Mouse (Mus musculus) kidney, postnatal 4 days (tissue): ENCODE results near the gene Ppef1.
"Not testable (repeated sequence)": the region's sequence is repeated elsewhere in the genome, so short reads cannot be mapped to it uniquely, and the experiment has no call there.

Experiments used
- DNase-seq, 2 experiments: peaks; one replicate each; pipeline ENCODE4 v3.0.0; 2021; ENCODE audit warnings: mixed read lengths in 2 of 2

The Ppef1 gene

DNA sequence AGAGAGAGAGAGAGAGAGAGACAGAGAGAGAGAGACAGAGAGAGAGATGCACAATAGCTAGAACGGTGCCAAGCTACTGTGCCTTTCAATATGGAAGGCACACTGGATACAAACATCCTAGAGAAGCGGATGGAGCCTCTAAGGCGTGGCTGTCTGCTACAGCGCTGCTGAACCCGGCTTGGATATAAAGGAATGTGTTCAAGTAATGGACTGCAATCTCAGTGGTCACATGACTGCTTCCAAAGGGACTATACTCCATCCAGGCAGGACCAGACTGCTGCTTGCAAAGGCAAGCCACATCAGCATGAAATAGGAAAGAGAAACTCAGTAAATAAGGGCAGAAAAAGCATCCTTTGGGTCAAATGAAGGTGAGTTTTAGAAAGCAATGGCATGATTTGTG lies at the start of gene Ppef1:
Gene Ppef1 (minus strand): TSS at position 116 of the 400 bp plus-strand sequence.
- DNase-seq = no peak

DNA sequence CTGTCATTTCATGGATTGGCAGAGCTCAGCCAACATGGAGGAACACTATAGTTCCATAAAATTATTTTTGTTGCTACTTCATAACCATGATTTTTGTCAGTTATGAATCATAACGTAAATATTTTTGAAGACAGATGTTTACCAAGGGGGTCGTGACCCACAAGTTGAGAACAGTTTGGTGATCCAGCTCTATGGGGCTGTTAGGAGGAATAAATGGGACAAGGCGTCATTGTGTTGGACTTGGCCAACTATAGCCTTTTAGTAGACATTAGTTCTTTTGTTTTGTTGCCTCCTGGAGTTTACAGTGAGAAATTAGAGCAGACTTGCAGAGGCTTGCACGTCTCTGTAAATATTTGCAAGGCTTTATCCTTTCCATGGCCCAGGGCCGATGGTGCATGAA lies 46.7 kb upstream of the Ppef1 start:
- no peak for DNase-seq

DNA sequence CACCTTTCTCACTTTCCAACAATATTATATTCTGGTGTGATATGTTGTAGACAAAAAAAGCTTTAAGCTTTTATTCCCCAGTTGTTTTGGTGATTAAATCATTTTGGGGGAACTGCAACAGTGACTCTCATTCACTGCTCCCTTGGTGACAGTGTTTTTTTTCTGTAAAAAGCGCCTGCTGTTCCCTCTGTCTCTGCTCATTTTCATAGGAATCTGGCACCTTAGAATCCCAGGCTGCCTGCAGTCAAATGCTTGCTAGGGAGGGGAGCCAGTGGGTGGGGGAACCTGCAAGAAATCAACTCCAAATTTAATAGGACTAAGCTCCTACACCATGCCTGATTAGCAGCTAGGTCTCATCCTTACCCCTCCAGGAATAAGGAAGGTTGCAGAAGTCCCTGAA lies 37.5 kb upstream of the Ppef1 start:
- no peak for DNase-seq

- DNase-seq = not testable (repeated sequence)
Measured at GRCm38 (mm10) chrX:160769622-160770021, 34.1 kb upstream of the Ppef1 start.

- DNase-seq = no peak
Measured at GRCm38 (mm10) chrX:160767713-160768112, 32.1 kb upstream of the Ppef1 start, which contains the start of gene Rs1. Rs1 (plus strand) TSS chrX:160768013.

DNA sequence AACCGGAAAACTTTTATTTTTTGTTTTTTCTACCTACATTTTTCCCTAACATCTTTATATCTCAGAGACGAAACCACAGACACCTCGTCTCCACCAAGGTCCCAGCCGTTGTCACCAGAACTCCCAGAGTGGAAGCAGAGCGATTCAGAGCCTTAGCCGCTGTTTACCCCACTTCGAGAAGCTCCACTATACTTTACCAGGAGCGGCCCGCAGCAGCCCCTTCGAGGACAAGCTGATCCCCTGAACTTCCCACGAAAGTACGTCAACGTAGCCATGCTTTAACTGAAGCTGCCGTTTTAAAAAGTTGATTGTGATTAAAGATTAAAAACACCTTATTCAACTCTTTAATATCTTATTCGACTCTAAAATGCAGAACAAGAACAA lies 30.7 kb upstream of the Ppef1 start:
- no peak for DNase-seq

- peak; percentile 93 for DNase-seq
Measured at GRCm38 (mm10) chrX:160765389-160766232, 30.0 kb upstream of the Ppef1 start.

DNA sequence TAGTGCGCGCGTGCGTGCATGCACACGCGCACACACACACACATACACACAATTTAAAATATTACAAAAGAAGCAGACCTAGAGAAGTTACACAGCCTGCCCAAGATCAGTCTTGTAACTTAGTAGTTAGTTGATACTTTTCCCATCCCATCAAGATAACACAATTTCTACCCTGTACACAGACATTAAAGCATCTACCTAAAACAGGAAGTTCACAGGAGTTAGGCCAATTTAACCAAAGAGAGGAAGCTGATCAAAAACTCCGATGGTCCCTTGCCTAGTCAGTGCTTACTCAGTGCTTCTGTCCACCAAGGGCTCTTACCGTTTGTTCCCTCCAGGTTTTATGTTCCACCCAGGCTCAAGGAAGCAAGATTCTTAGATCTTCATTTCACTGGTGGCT lies 15.2 kb upstream of the Ppef1 start:
- DNase-seq = no peak

DNA sequence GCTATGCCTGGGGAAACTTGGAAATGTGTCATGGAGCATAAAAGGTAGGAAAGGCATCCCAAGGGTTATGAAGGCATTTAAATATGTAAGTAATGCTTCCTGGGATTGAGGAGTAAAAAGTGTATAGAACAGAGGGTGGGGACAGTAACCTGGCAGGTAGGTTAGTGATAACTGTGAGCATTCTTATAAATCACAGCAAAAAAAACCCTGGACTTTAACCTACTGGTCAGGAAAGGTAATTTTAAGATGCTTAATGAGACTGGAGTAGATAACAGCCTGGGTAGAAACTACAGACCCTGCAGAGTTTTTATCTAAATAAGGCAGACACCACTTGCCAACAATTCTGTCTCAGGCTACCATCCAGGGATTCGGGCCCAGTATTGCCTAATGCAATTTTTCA lies 13.1 kb upstream of the Ppef1 start:
- DNase-seq = no peak

DNA sequence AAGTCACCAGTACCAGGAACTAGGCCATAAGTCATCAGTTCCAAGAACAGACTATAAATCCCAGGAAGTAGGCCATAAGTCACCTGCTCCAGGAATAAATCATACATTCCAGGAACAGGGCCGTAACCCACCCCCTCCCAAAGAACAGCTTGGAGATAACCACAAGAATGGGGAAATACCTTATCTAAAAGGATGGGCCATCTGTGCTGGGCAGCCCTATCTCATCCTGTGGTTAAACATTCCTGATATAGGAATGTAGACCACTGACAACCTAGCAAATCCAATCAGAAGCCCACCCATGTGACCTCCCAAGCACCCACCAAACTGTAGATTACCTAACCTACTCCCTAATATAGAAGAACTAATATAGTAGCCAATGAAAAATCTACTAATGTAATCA lies 9.8 kb upstream of the Ppef1 start:
- DNase-seq = no peak

DNA sequence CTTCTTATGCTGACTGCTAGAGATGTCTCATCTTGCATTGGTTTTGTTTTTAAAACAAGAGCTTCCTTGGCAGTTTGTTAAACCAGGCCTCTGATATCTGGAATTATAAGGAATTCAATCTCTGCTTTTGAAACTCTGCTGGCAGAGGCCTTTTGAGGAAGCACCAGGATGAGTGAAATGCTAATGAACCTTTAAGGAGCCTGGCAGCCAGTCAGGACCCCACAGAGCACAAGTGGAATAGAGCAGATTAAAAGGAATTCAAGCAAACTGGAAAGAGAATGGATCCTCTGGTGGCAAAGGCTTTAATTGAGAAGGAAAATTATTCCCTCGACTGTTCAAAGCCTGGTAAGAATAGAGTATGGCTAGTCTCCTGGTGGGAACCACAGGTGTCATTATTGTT lies 36.4 kb downstream of the Ppef1 start:
- no peak for DNase-seq

DNA sequence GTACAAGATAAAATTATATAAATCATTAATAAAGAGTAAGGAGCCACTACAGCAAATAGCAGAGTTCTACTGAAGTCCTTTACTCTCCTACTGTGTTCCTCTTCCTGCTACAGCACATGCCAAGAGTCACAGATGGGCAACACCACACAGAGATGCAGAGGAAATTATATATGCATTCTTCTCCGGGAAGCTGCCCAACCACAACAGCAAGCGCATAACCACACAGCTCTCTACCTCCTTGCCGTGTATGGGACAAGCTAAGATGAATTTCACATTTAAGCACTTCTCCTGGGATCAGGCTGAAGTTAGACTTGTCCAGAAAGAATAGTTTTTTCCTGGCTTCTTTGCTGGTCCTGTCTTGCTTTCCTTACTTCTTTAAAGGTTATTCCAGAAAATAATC lies 44.0 kb downstream of the Ppef1 start:
- DNase-seq = no peak

- DNase-seq = no peak
Measured at GRCm38 (mm10) chrX:160690094-160690493, 45.5 kb downstream of the Ppef1 start.

GRCm38 (mm10) chrX:160669992-160670391 lies 65.6 kb downstream of the Ppef1 start:
- no peak for DNase-seq

DNA sequence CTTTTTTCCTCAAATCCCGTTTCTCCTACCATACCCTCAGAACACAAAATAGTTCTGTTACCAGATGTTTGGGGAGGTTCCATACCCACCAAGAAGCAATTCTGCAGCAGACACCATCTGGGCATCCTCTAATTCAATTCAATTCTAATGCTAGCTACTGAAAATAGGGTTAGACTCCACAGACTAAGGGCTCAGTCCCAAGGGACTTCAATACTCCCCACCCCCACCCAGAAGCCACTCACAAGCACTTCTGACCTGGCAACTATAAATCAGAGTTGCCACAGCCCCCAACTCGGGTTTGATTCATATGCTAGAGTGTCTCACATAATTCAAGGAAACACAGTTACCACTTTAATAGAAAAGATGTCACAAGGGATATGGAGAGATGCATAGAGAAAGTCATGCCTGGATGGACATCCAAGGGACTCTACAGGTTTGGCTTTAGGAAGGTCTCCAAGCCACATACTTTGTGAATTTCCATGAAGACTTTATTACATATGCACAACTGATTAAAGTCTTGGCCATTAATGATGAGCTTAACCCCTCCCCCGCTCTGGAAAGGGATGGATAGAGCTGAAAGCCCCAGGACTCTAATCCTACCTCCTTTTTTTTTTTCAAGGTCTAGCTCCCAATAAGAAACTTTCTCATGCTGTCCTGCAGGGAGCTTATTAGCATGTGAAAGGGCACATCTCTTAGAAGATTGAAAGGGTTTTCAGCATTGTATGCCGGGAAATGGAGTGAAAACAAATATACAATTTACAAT lies 124.5 kb downstream of the Ppef1 start:
- no peak for DNase-seq

DNA sequence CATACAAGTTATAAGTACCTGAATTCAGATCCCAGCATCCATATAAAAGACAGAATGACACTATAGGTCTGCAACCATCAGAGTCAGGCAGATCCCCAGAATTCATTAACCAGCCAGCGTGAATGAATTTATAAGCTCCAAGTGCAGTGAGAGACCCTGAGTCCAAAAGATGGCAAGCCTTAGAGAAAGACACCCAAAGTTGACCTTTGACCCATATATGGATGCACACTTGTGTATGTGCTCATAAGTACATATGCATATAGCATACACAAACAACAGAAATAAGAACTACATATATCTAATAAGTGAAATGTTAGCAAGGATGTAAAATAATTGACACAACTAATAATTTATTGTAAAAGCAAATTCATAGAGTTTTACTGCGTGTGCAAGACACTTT lies 125.1 kb downstream of the Ppef1 start:
- no peak for DNase-seq

- peak; percentile 66 for DNase-seq
Measured at GRCm38 (mm10) chrX:160609849-160610248, 125.7 kb downstream of the Ppef1 start.

- no peak for DNase-seq
Measured at GRCm38 (mm10) chrX:160603981-160604541, 131.5 kb downstream of the Ppef1 start.

DNA sequence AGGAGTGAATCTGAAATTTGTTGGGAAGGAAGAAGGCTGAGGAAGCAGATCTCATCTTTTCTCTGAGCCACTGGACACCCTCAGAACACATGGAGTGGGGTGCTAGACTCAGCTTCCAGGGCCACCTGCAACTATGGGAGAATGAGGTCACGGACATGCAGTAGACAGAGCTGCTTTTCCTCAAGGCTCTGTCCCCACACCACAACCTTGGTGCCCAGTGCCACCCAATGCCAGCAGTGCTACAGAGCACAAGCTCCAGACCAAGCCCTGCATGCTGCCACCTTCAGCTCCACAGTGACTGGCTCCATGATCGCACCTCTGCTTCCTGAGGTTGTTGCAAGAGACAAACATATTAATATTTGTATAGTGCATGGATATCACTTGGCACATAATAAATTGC lies 132.2 kb downstream of the Ppef1 start:
- no peak for DNase-seq

GRCm38 (mm10) chrX:160602770-160603169 lies 132.8 kb downstream of the Ppef1 start:
- no peak for DNase-seq

GRCm38 (mm10) chrX:160601053-160601452 lies 134.5 kb downstream of the Ppef1 start:
- peak; percentile 52 to 63 for DNase-seq

- peak; percentile 70 to 80 for DNase-seq
Measured at GRCm38 (mm10) chrX:160598562-160599458, 136.8 kb downstream of the Ppef1 start.

- no peak for DNase-seq
Measured at GRCm38 (mm10) chrX:160598055-160598454, 137.5 kb downstream of the Ppef1 start.
